Mouse (Mus musculus) G1E (cell line): ENCODE measurements around the gene Zfp68. TPM values are rescaled to one million over a fixed set of nuclear protein-coding genes. Genes with fewer than 3 reads are reported as not detected.
A peak's percentile ranks its signal among the peaks of the same experiment; 100 is the strongest.

Source experiments
- ATAC-seq: 2 replicates; pipeline ENCODE4 v1.8.0; 2016; ENCODE audit warnings: mild to moderate bottlenecking; ENCODE audit not compliant: insufficient number of reproducible peaks, poor library complexity, low FRiP score, severe bottlenecking; ENCODE audit errors: extremely low read depth
- DNase-seq: peaks from one replicate; pipeline ENCODE4 v3.0.0; 2012; ENCODE audit warnings: low spot score
- H3K27me3 ChIP-seq: 2 replicates; pipeline ENCODE4 v1.6.1; 2012; ENCODE audit warnings: mild to moderate bottlenecking, low read length, inconsistent platforms; ENCODE audit not compliant: insufficient read depth
- H3K36me3 ChIP-seq: replicated peaks from 2 replicates; pipeline ENCODE3; 2012; ENCODE audit warnings: mild to moderate bottlenecking, inconsistent platforms
- H3K4me1 ChIP-seq: 2 replicates; pipeline ENCODE4 v1.6.1; 2012; ENCODE audit warnings: low read depth, low read length, inconsistent platforms, mixed read lengths; ENCODE audit not compliant: insufficient read depth
- H3K4me3 ChIP-seq: 2 replicates; pipeline ENCODE4 v1.5.1; 2012; ENCODE audit warnings: low read depth, mild to moderate bottlenecking, inconsistent platforms, low read length, moderate library complexity, mixed read lengths
- H3K9me3 ChIP-seq: replicated peaks from 2 replicates; pipeline ENCODE4 v1.6.1; 2012; ENCODE audit warnings: inconsistent platforms
- CTCF ChIP-seq: IDR thresholded peaks from 2 replicates; pipeline ENCODE4 v1.5.1; 2012; ENCODE audit warnings: low read depth, low read length, inconsistent platforms, mixed read lengths
- GATA1 ChIP-seq: IDR thresholded peaks from 2 replicates; pipeline ENCODE4 v1.6.1; 2012; ENCODE audit warnings: borderline replicate concordance, low read length, inconsistent platforms, mixed read lengths
- GATA2 ChIP-seq: IDR thresholded peaks from 2 replicates; pipeline ENCODE4 v1.6.1; 2012; ENCODE audit warnings: low read depth, low read length, inconsistent platforms, borderline replicate concordance
- POLR2AphosphoS5 ChIP-seq: IDR thresholded peaks from 2 replicates; pipeline ENCODE4 v1.6.1; 2012; ENCODE audit warnings: low read depth, low read length, inconsistent platforms; ENCODE audit not compliant: insufficient replicate concordance
- TAL1 ChIP-seq: conservative IDR thresholded peaks from 2 replicates; pipeline ENCODE4 v1.6.1; 2012; ENCODE audit warnings: low read depth, low read length, inconsistent platforms, mixed read lengths
- polyA plus RNA-seq: library from polyadenylated mRNA; stranded (reverse); fragments of >175 nt; gene quantifications from 2 replicates; pipeline ENCODE4 v1.2.3, GENCODE M21; 2012
- total RNA-seq, 2 experiments: library from RNA; stranded (forward) in 1 of 2; stranded (reverse) in 1 of 2; fragments of 200-1000 nt in 1 of 2; fragments of >200 nt in 1 of 2; fragmentation: Nextera tagmentation in 1 of 2; gene quantifications; 2 replicates each; pipeline ENCODE4 v1.2.3; 2014 to 2017

Gene Zfp68
- total RNA-seq (2014; fragmentation: Nextera tagmentation) (66.5 and 72.1 TPM in 2 replicates), total RNA-seq (2017) (42.5 and 49.7 TPM in 2 replicates), polyA plus RNA-seq (0.89 and 1.7 TPM in 2 replicates)

GRCm38 (mm10) chr5:138619211-138620128, at the start of gene Zfp68:
Gene Zfp68, minus strand, starts transcription at chr5:138619761.
- Histone ChIP-seq H3K4me3 (peak within 1 kb of the TSS; percentile 97), H3K9me3 (peaks cover 16% of the 10 kb centered on the region), H3K36me3 (peaks cover 37% of the 10 kb centered on the region), H3K27me3 (no peaks in the 10 kb centered on the region), H3K4me1 (peaks cover 19% of the 10 kb centered on the region)
- peak; percentile 99 for DNase-seq
- ATAC-seq: peak; percentile 85
- no peak for TF ChIP-seq GATA2
- no peak for TF ChIP-seq GATA1
- no peak for TF ChIP-seq TAL1
- no peak for TF ChIP-seq POLR2AphosphoS5
- no peak for TF ChIP-seq CTCF

- H3K9me3 ChIP-seq: no peaks in the 10 kb centered on the region
- DNase-seq (peak; percentile 15), ATAC-seq (no peak)
- 0 out of 2 replicates have a peak, but pooled peaks cover 5% of the 10 kb centered on the region for H3K27me3 ChIP-seq
- 0 out of 2 replicates have a peak, but pooled peaks cover 4% of the 10 kb centered on the region for H3K4me1 ChIP-seq
- no peak overlapping the region for H3K4me3 ChIP-seq
- no peaks in the 10 kb centered on the region for H3K36me3 ChIP-seq
- TF ChIP-seq CTCF: peak; percentile 19; the same call in 1 of the 2 replicates
- no peak for TF ChIP-seq TAL1
Measured at GRCm38 (mm10) chr5:138658922-138659321, 39.4 kb upstream of the Zfp68 start.

- Histone ChIP-seq H3K36me3 (no peaks in the 10 kb centered on the region), H3K4me1 (0 out of 2 replicates have a peak, but pooled peaks cover 4% of the 10 kb centered on the region), H3K9me3 (no peaks in the 10 kb centered on the region), H3K4me3 (no peak overlapping the region), H3K27me3 (0 out of 2 replicates have a peak, but pooled peaks cover 5% of the 10 kb centered on the region)
- DNase-seq: peak; percentile 6
- no peak for TF ChIP-seq CTCF
- no peak for TF ChIP-seq POLR2AphosphoS5
- no peak for TF ChIP-seq GATA2
- TF ChIP-seq TAL1: no peak
- TF ChIP-seq GATA1: no peak
- 0 out of 2 replicates have a peak, but pooled peaks have one; percentile 34 for ATAC-seq
Measured at GRCm38 (mm10) chr5:138657854-138658253, 38.3 kb upstream of the Zfp68 start.

- Histone ChIP-seq H3K9me3 (no peaks in the 10 kb centered on the region), H3K4me3 (no peak overlapping the region), H3K4me1 (0 out of 2 replicates have a peak, but pooled peaks cover 4% of the 10 kb centered on the region), H3K36me3 (no peaks in the 10 kb centered on the region), H3K27me3 (0 out of 2 replicates have a peak, but pooled peaks cover 5% of the 10 kb centered on the region)
- ATAC-seq: no peak
- DNase-seq: no peak
- TF ChIP-seq GATA1 (no peak), GATA2 (no peak), CTCF (no peak), POLR2AphosphoS5 (no peak), TAL1 (no peak)
Measured at GRCm38 (mm10) chr5:138657407-138657806, 37.8 kb upstream of the Zfp68 start.

- DNase-seq (no peak), ATAC-seq (no peak)
- Histone ChIP-seq H3K36me3 (no peaks in the 10 kb centered on the region), H3K9me3 (no peaks in the 10 kb centered on the region), H3K27me3 (0 out of 2 replicates have a peak, but pooled peaks cover 5% of the 10 kb centered on the region), H3K4me1 (0 out of 2 replicates have a peak, but pooled peaks cover 4% of the 10 kb centered on the region), H3K4me3 (no peak overlapping the region)
- TF ChIP-seq TAL1: no peak
- no peak for TF ChIP-seq GATA1
- no peak for TF ChIP-seq POLR2AphosphoS5
Measured at GRCm38 (mm10) chr5:138656477-138657156, 37.1 kb upstream of the Zfp68 start.

GRCm38 (mm10) chr5:138652911-138653310, 33.4 kb upstream of the Zfp68 start:
- H3K36me3 ChIP-seq: peaks cover 11% of the 10 kb centered on the region
- no peak for ATAC-seq
- H3K9me3 ChIP-seq: no peaks in the 10 kb centered on the region
- no peak overlapping the region for H3K4me3 ChIP-seq
- no peaks in the 10 kb centered on the region for H3K4me1 ChIP-seq
- DNase-seq: no peak
- no peak for TF ChIP-seq GATA1
- H3K27me3 ChIP-seq: 0 out of 2 replicates have a peak, but pooled peaks cover 5% of the 10 kb centered on the region
